Mouse (Mus musculus): ENCODE measurements around the gene Palm2.

- TF ChIP-seq CTCF (IDR thresholded peaks at IDR 0.05; ENCODE audit: insufficient read depth, low read length) (no peak), POLR2A (IDR thresholded peaks at IDR 0.05; ENCODE audit: borderline replicate concordance, extremely low read depth, low read depth, low read length) (no peak)
Observed at GRCm38 (mm10) chr4:57515356-57515755, 81.3 kb downstream of the Palm2 start.
